8 mouse cellular contexts compared by ENCODE assay signal in genomic region chr4:141031733-141032132, GRCm38 (mm10). TPM values are rescaled to one million over a fixed set of nuclear protein-coding genes. Genes with fewer than 3 reads are reported as not detected.
DNase-seq lines count a peak whose midpoint lies in the region; ATAC-seq and TF ChIP-seq lines count a peak whose summit lies in the region.

No protein-coding gene starts in this region.

- no peak for TF ChIP-seq EP300 in stomach, postnatal 0 days (optimal IDR thresholded peaks at IDR 0.05)

- peak; percentile 49; the same call in 1 of the 2 replicates for ATAC-seq in embryonic facial prominence, embryonic 11.5 days (replicated peaks; ENCODE audit: insufficient number of reproducible peaks, low FRiP score, low TSS enrichment, low read depth)
- 0 out of 2 replicates have a peak, but pooled peaks have one; percentile 15 for ATAC-seq in kidney, embryonic 15.5 days (replicated peaks; ENCODE audit: low FRiP score)
- ATAC-seq in liver, embryonic 12.5 days = 0 out of 2 replicates have a peak, but pooled peaks have one; percentile 22
- peak; percentile 29; the same call in 1 of the 2 replicates for ATAC-seq in stomach, postnatal 0 days (ENCODE audit: low FRiP score, low TSS enrichment)

- no peaks in the 10 kb centered on the region for H3K4me1 ChIP-seq in embryonic facial prominence, embryonic 11.5 days (ENCODE audit: control insufficient read depth, insufficient read depth, low read length)
- 0 out of 2 replicates have a peak, but pooled peaks cover 8% of the 10 kb centered on the region for H3K4me1 ChIP-seq in kidney, embryonic 15.5 days
- peaks cover 12% of the 10 kb centered on the region for H3K4me1 ChIP-seq in liver, embryonic 12.5 days
- H3K4me1 ChIP-seq in stomach, postnatal 0 days (replicated peaks; ENCODE audit: control insufficient read depth, insufficient read depth) = no peaks in the 10 kb centered on the region; the same call in 1 of the 2 replicates

- H3K36me3 ChIP-seq in embryonic facial prominence, embryonic 11.5 days (replicated peaks; ENCODE audit: control insufficient read depth, insufficient read depth, low read depth, low read length) = peaks cover 8% of the 10 kb centered on the region
- peaks cover 92% of the 10 kb centered on the region for H3K36me3 ChIP-seq in kidney, embryonic 15.5 days
- H3K36me3 ChIP-seq in liver, embryonic 12.5 days = peaks cover 19% of the 10 kb centered on the region
- H3K36me3 ChIP-seq in stomach, postnatal 0 days (ENCODE audit: control insufficient read depth, insufficient read depth, low read length) = peaks cover 2% of the 10 kb centered on the region; the same call in 1 of the 2 replicates

- H3K27ac ChIP-seq in embryonic facial prominence, embryonic 11.5 days (replicated peaks; ENCODE audit: low read depth, low read length) = no peak overlapping the region
- no peak overlapping the region for H3K27ac ChIP-seq in kidney, embryonic 15.5 days
- no peak overlapping the region for H3K27ac ChIP-seq in liver, embryonic 12.5 days
- H3K27ac ChIP-seq in stomach, postnatal 0 days (replicated peaks) = no peak overlapping the region

- H3K9ac ChIP-seq in embryonic facial prominence, embryonic 11.5 days (replicated peaks; ENCODE audit: low read length) = no peak overlapping the region
- H3K9ac ChIP-seq in kidney, embryonic 15.5 days = no peak overlapping the region
- no peak overlapping the region for H3K9ac ChIP-seq in liver, embryonic 12.5 days
- H3K9ac ChIP-seq in stomach, postnatal 0 days (ENCODE audit: low read length) = 0 out of 2 replicates have a peak overlapping the region, but pooled peaks have one; percentile 13

- DNase-seq in CD4-positive helper T cell, adult 2 months (ENCODE audit: low read depth, low spot score) = peak; percentile 77
- DNase-seq in adrenal gland, postnatal 14 days = peak; percentile 92
- peak; percentile 76 for DNase-seq in embryonic facial prominence, embryonic 11.5 days (ENCODE audit: low spot score)
- peak; percentile 83 for DNase-seq in heart, adult 8-10 months (ENCODE audit: low spot score)
- peak; percentile 76 for DNase-seq in neural tube, embryonic 10.5 days (ENCODE audit: extremely low spot score, low spot score)
- peak; percentile 76 for DNase-seq in stomach, postnatal 0 days (ENCODE audit: low spot score)

- no peak overlapping the region for H3K4me3 ChIP-seq in embryonic facial prominence, embryonic 11.5 days (ENCODE audit: low read depth, low read length)
- no peak overlapping the region for H3K4me3 ChIP-seq in kidney, embryonic 15.5 days (replicated peaks)
- H3K4me3 ChIP-seq in liver, embryonic 12.5 days = no peak overlapping the region
- H3K4me3 ChIP-seq in stomach, postnatal 0 days (ENCODE audit: low read depth, low read length) = no peak overlapping the region

- peak; percentile 95 for TF ChIP-seq CTCF in stomach, postnatal 0 days (IDR thresholded peaks at IDR 0.05; ENCODE audit: low read depth)

- H3K9me3 ChIP-seq in embryonic facial prominence, embryonic 11.5 days (replicated peaks; ENCODE audit: control insufficient read depth, low read length) = no peaks in the 10 kb centered on the region
- H3K9me3 ChIP-seq in kidney, embryonic 15.5 days (replicated peaks) = no peaks in the 10 kb centered on the region
- H3K9me3 ChIP-seq in liver, embryonic 12.5 days (replicated peaks) = no peaks in the 10 kb centered on the region
- H3K9me3 ChIP-seq in stomach, postnatal 0 days (ENCODE audit: control insufficient read depth, low read length) = no peaks in the 10 kb centered on the region

- no peak overlapping the region for H3K4me2 ChIP-seq in embryonic facial prominence, embryonic 11.5 days (ENCODE audit: low read depth, low read length)
- H3K4me2 ChIP-seq in kidney, embryonic 15.5 days = no peak overlapping the region
- H3K4me2 ChIP-seq in liver, embryonic 12.5 days = no peak overlapping the region
- H3K4me2 ChIP-seq in stomach, postnatal 0 days (replicated peaks; ENCODE audit: low read depth) = no peak overlapping the region

- WGBS in embryonic facial prominence, embryonic 11.5 days = 19% methylated on average over 6 of the region's 6 CpGs
- 16% methylated on average over 6 of the region's 6 CpGs for WGBS in kidney, embryonic 15.5 days
- 11% methylated on average over 6 of the region's 6 CpGs for WGBS in liver, embryonic 12.5 days (ENCODE audit: insufficient replicate concordance)
- 11% methylated on average over 6 of the region's 6 CpGs for WGBS in stomach, postnatal 0 days

- H3K27me3 ChIP-seq in embryonic facial prominence, embryonic 11.5 days (ENCODE audit: control insufficient read depth, insufficient read depth, low read length) = no peaks in the 10 kb centered on the region
- H3K27me3 ChIP-seq in kidney, embryonic 15.5 days = no peaks in the 10 kb centered on the region
- no peaks in the 10 kb centered on the region for H3K27me3 ChIP-seq in liver, embryonic 12.5 days (replicated peaks)
- no peaks in the 10 kb centered on the region for H3K27me3 ChIP-seq in stomach, postnatal 0 days (ENCODE audit: control insufficient read depth, insufficient read depth, low read length)

RNA-seq across cellular contexts. Expression of gene Mfap2, which starts 21.5 kb away (rescaled TPM):
- 26.0 and 28.6 TPM in 2 replicates for total RNA-seq in adrenal gland, postnatal 14 days (2021)
- 409 and 469 TPM in 2 replicates for polyA plus RNA-seq in embryonic facial prominence, embryonic 11.5 days (2014; fragmentation: Nextera tagmentation; extraction: Ambion mirVana)
- 1 to 10 TPM; 1.7 to 2.8 (median 2.2) TPM for total RNA-seq in heart, adult 8-10 months (2022)
- 340 and 433 TPM in 2 replicates for polyA plus RNA-seq in kidney, embryonic 15.5 days (2015; fragmentation: Nextera tagmentation; extraction: Ambion mirVana)
- polyA plus RNA-seq in liver, embryonic 12.5 days (2016; fragmentation: Nextera tagmentation; extraction: Ambion mirVana) = 40.7 and 46.7 TPM in 2 replicates
- polyA plus RNA-seq in stomach, postnatal 0 days (2015; fragmentation: Nextera tagmentation; extraction: Ambion mirVana) = 244 and 247 TPM in 2 replicates

RNA-seq across cellular contexts. Expression of gene Crocc, which starts 28.6 kb away (rescaled TPM):
- total RNA-seq in adrenal gland, postnatal 14 days (2021) = 7.1 and 9.8 TPM in 2 replicates
- 6.8 and 7.5 TPM in 2 replicates for polyA plus RNA-seq in embryonic facial prominence, embryonic 11.5 days (2014; fragmentation: Nextera tagmentation; extraction: Ambion mirVana)
- total RNA-seq in heart, adult 8-10 months (2022) = 1 to 10 TPM; 3.5 to 6.8 (median 5.3) TPM
- 8.5 and 9.5 TPM in 2 replicates for polyA plus RNA-seq in kidney, embryonic 15.5 days (2015; fragmentation: Nextera tagmentation; extraction: Ambion mirVana)
- 1.8 and 2.0 TPM in 2 replicates for polyA plus RNA-seq in liver, embryonic 12.5 days (2016; fragmentation: Nextera tagmentation; extraction: Ambion mirVana)
- polyA plus RNA-seq in stomach, postnatal 0 days (2015; fragmentation: Nextera tagmentation; extraction: Ambion mirVana) = 1.4 and 1.6 TPM in 2 replicates

RNA-seq across cellular contexts. Expression of gene Atp13a2, which starts 45.1 kb away (rescaled TPM):
- 28.7 and 37.1 TPM in 2 replicates for total RNA-seq in adrenal gland, postnatal 14 days (2021)
- polyA plus RNA-seq in embryonic facial prominence, embryonic 11.5 days (2014; fragmentation: Nextera tagmentation; extraction: Ambion mirVana) = 19.8 and 26.1 TPM in 2 replicates
- total RNA-seq in heart, adult 8-10 months (2022) = 10 to 100 TPM; 12.3 to 17.2 (median 15.6) TPM
- 40.5 and 45.3 TPM in 2 replicates for polyA plus RNA-seq in kidney, embryonic 15.5 days (2015; fragmentation: Nextera tagmentation; extraction: Ambion mirVana)
- 30.8 and 31.4 TPM in 2 replicates for polyA plus RNA-seq in liver, embryonic 12.5 days (2016; fragmentation: Nextera tagmentation; extraction: Ambion mirVana)
- polyA plus RNA-seq in stomach, postnatal 0 days (2015; fragmentation: Nextera tagmentation; extraction: Ambion mirVana) = 14.4 and 15.9 TPM in 2 replicates

RNA-seq across cellular contexts. Expression of gene Necap2, which starts 46.4 kb away (rescaled TPM):
- total RNA-seq in adrenal gland, postnatal 14 days (2021) = 45.5 and 56.4 TPM in 2 replicates
- 57.0 and 64.9 TPM in 2 replicates for polyA plus RNA-seq in embryonic facial prominence, embryonic 11.5 days (2014; fragmentation: Nextera tagmentation; extraction: Ambion mirVana)
- total RNA-seq in heart, adult 8-10 months (2022) = 10 to 100 TPM; 14.7 to 18.2 (median 15.9) TPM
- 80.0 and 89.4 TPM in 2 replicates for polyA plus RNA-seq in kidney, embryonic 15.5 days (2015; fragmentation: Nextera tagmentation; extraction: Ambion mirVana)
- 136 and 143 TPM in 2 replicates for polyA plus RNA-seq in liver, embryonic 12.5 days (2016; fragmentation: Nextera tagmentation; extraction: Ambion mirVana)
- polyA plus RNA-seq in stomach, postnatal 0 days (2015; fragmentation: Nextera tagmentation; extraction: Ambion mirVana) = 77.7 and 81.1 TPM in 2 replicates

RNA-seq across cellular contexts. Expression of gene Spata21, which starts 56.4 kb away (rescaled TPM):
- not detected in 2 replicates for total RNA-seq in adrenal gland, postnatal 14 days (2021)
- not detected in 2 replicates for polyA plus RNA-seq in embryonic facial prominence, embryonic 11.5 days (2014; fragmentation: Nextera tagmentation; extraction: Ambion mirVana)
- not detected for total RNA-seq in heart, adult 8-10 months (2022)
- 0.50 and 0.64 TPM in 2 replicates for polyA plus RNA-seq in kidney, embryonic 15.5 days (2015; fragmentation: Nextera tagmentation; extraction: Ambion mirVana)
- polyA plus RNA-seq in liver, embryonic 12.5 days (2016; fragmentation: Nextera tagmentation; extraction: Ambion mirVana) = 0.05 TPM in 1 of 2 replicates, not detected in the other
- polyA plus RNA-seq in stomach, postnatal 0 days (2015; fragmentation: Nextera tagmentation; extraction: Ambion mirVana) = 0.05 and 0.11 TPM in 2 replicates
